In the genomic region with DNA sequence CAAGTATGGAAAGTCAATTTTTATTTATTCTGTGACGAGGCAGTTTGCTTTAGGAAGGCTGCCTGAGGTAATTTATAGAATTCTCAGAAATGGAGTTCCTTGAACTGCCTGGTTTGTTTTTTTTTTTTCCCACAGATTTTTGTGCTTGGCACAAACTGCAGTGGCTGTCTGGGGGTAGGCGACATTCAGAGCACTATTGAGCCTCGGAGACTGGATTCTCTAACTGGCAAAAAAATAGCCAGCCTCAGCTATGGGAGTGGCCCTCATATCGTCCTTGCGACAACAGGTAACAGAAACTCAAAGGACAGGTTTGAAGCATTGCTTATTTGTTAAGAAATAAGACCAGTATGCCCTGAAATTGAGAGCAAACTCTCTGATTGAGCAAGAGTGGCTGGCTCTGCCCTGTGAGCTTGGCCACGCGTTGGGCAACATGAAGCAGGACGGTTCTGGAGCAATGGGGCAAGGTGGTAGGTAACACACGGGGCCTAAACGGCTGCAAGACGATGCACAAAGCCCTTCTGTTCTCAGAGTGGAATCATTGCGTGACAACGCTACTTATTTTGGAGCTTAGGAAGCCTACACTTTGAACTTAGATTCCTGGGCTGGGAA, we compare ENCODE assay signal across 19 mouse cellular contexts. TPM values are rescaled to one million over a fixed set of nuclear protein-coding genes. Genes with fewer than 3 reads are reported as not detected.
DNase-seq lines count a peak whose midpoint lies in the region; ATAC-seq and TF ChIP-seq lines count a peak whose summit lies in the region.
"Had no signal": no experiment of that assay in that cellular context is flagged by ENCODE, and none has a peak within 500 bp of the region (broad histone marks: within the 10 kb centered on the region; RNA-seq: fewer than 3 reads in every experiment).

No protein-coding gene starts in this region.

- ATAC-seq in frontal cortex, adult (ENCODE audit: low TSS enrichment) = peak; percentile 69
- ATAC-seq in lung, postnatal 0 days = peak; percentile 60
- ATAC-seq: forebrain, embryonic 14.5 days; inflammation-experienced regulatory T-cells, adult 6 months; midbrain, embryonic 13.5 days had no signal

- H3K4me1 ChIP-seq in lung, postnatal 0 days (ENCODE audit: insufficient read depth, low read depth, low read length) = no peaks in the 10 kb centered on the region; the same call in 1 of the 2 replicates
- H3K4me1 ChIP-seq: hindbrain, embryonic 12.5 days; liver, embryonic 13.5 days; midbrain, embryonic 13.5 days had no signal

- no peak for TF ChIP-seq CTCF in lung, postnatal 0 days (IDR thresholded peaks at IDR 0.05)

- no peak for TF ChIP-seq EP300 in lung, postnatal 0 days (IDR thresholded peaks at IDR 0.05)

- no peak for DNase-seq in frontal cortex, adult 2 months (ENCODE audit: extremely low spot score in 1 of 2, low spot score in 1 of 2)
- peak; percentile 43 for DNase-seq in lung, postnatal 0 days (ENCODE audit: low spot score)
- DNase-seq in lung, postnatal 25 days (ENCODE audit: low spot score) = no peak
- DNase-seq in fibroblast of lung, adult 2 months (ENCODE audit: low read depth) = peak; percentile 45
- DNase-seq in right cerebral cortex, postnatal 10 days (ENCODE audit: low spot score in 2 of 2) = no peak
- no peak for DNase-seq in MN1 (ENCODE audit: low spot score)
- DNase-seq: cerebellum, adult 11 months; cerebellum, postnatal 14 days; embryo, embryonic 11 days; kidney, adult 8-10 months; kidney, postnatal 25 days; liver, embryonic 13.5 days; lung, postnatal 14 days; thymus, adult 2 months had no signal

- no peaks in the 10 kb centered on the region for H3K9me3 ChIP-seq in lung, postnatal 0 days (ENCODE audit: low read length)
- H3K9me3 ChIP-seq: hindbrain, embryonic 12.5 days; liver, embryonic 13.5 days; midbrain, embryonic 13.5 days had no signal

- H3K36me3 ChIP-seq in lung, postnatal 0 days (ENCODE audit: insufficient read depth, low read length) = peaks cover 8% of the 10 kb centered on the region; the same call in 1 of the 2 replicates

- WGBS in lung, postnatal 0 days = 83% methylated on average over 13 of the region's 13 CpGs

- no peak overlapping the region for H3K4me2 ChIP-seq in lung, postnatal 0 days (replicated peaks; ENCODE audit: low read depth, low read length)
- H3K4me2 ChIP-seq: hindbrain, embryonic 12.5 days; liver, embryonic 13.5 days; midbrain, embryonic 13.5 days had no signal

- no peak overlapping the region for H3K4me3 ChIP-seq in lung, postnatal 0 days (ENCODE audit: low read depth, low read length)
- H3K4me3 ChIP-seq: hindbrain, embryonic 12.5 days; liver, embryonic 13.5 days; midbrain, embryonic 13.5 days had no signal

- H3K27me3 ChIP-seq in lung, postnatal 0 days (replicated peaks; ENCODE audit: insufficient read depth, low read length) = no peaks in the 10 kb centered on the region
- H3K27me3 ChIP-seq: hindbrain, embryonic 12.5 days; liver, embryonic 13.5 days; midbrain, embryonic 13.5 days had no signal

- no peak overlapping the region for H3K27ac ChIP-seq in lung, postnatal 0 days (ENCODE audit: low read length)
- H3K27ac ChIP-seq: hindbrain, embryonic 12.5 days; liver, embryonic 13.5 days; midbrain, embryonic 13.5 days had no signal

- no peak overlapping the region for H3K9ac ChIP-seq in lung, postnatal 0 days (replicated peaks; ENCODE audit: low read depth)
- H3K9ac ChIP-seq: hindbrain, embryonic 12.5 days; liver, embryonic 13.5 days; midbrain, embryonic 13.5 days had no signal

RNA-seq across cellular contexts. Expression of a gene that starts 39.5 kb away (rescaled TPM):
- polyA plus RNA-seq in frontal cortex, adult 2 months (2012; rRNA removed) = 26.6 and 28.1 TPM in 2 replicates
- 45.6 and 49.7 TPM in 2 replicates for polyA plus RNA-seq in lung, postnatal 0 days (2015; fragmentation: Nextera tagmentation; extraction: Ambion mirVana)

Comparison
In these comparisons a context has a peak if more than half of its experiments do, and no peak if none do; other contexts are left out.
1. DNase-seq: peak in lung, postnatal 0 days (single experiment) and fibroblast of lung, adult 2 months (single experiment); none in frontal cortex, adult 2 months (0 of 2), lung, postnatal 25 days (single experiment), right cerebral cortex, postnatal 10 days (0 of 2) and MN1 (single experiment).